Mouse (Mus musculus) cerebellum, postnatal 14 days (tissue): Measurements from ENCODE around the gene Atp2a1.

Experiments used
- DNase-seq, 2 experiments: peaks; one replicate each; pipeline ENCODE4 v3.0.0; 2021; ENCODE audit warnings: mixed read lengths in 2 of 2

The Atp2a1 gene

DNA sequence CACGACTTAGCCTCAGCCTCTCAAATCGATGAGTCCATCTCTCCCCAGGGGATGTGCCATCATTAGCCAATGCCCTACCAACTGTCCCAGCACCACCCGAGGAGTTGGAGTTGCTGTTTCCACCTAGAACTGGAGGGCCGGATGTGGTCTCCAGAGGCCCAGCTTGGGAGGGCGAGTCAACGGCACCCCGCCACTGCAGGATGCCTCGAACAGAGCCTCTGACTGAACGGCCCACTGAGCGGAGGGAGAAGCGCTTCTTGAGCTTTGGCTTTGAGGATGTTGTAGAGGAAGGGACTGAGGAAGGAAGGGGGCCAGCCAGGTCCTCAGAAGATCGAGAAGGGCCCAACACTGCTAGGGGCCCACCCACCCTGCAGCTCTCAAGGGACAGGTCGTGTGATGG, 9.4 kb upstream of the Atp2a1 start:
- DNase-seq: no peak

DNA sequence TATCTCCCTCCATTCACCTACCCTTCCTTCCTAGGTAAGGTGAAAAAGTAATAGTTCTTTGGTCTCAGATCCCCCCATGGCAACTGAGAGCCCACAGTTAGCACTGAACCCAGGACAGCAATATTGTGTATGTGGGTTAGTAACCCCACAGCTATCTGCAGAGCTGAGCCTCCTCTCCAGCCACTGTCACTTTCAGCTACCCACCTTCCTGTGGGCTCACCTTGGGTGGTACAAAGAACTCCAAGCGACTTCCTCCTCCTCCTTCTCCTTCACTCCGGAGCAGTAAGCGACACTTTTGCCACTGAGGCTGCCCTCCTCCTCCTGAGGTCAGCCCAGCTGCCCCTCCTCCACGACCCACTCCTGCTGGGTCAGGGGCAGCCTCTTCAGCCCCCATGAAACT, 8.9 kb upstream of the Atp2a1 start:
- DNase-seq: no peak

DNA sequence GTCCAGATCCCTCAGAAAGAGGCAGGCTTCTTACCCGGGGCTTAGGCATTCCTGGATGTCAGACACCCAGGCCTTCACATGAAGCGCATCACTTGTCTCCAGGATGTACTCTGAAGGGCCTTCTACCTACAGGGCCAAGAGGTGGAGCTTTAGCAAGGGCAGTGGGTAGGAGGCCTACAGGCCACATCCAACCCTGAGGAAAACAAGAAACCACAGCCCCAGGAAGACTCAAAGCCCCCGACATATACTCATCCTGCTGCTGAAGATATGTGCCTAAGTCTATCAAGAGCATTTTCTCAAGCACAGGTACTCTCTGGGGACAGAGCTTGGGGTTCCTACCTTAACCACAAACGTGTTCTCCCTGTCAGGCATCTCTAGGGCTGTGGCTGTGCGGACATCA, 8.5 kb upstream of the Atp2a1 start:
- no peak for DNase-seq

DNA sequence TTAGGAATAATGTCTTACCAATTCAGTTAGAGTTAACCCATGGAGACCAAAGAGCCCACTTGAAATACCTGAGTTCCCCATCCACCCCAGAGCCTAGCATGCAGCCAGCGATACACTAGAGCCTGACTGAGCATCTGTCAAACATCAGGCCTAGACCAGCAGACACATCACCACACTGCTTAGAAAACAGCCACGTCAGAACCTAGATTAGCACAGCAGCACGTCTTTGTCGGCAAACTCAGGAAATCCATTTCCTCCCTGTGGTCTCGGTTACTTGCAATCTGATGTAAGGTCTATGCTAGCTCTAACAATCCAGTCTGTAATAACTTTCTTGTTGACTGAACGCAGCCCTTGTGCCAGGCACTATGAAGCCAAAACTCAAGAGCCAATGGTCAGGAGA, 7.2 kb upstream of the Atp2a1 start:
- no peak for DNase-seq

DNA sequence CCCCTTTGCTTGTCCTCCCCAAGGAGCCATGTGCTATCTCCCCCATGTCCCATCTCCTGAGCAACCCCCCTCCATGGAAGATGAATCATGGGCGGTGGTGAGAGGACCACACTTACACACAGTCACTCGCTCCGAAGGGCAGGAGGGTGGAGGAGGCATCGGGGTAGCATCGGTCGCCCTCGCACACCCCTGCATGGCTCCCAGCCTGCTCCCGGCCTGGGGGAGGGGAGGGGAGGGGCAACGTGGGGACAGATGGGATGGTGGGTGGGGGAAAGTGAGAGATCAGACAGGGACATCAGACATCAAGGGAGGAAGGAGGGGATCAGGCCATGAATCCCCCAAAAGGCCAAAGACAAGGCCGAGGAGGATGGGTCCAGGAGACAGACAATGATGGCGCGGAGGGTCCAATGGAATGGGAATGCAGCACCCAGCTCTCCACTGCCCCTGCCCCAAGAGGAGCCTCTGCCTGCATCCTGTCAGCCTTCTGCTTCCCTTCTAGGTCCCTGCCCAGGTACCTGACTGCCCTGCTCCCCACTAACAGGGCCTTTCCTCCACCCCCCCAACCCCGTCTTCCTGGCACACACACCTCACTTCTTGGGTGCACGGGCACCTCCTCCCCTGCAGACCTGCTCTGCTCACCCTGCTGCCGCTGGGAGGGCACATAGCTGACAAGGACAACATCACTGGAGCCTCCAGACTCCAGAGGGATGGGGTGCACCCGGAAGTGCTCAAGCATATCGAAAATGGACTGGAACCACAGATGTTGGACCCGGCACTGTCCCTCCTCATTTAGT, 5.1 kb upstream of the Atp2a1 start:
- no peak for DNase-seq

DNA sequence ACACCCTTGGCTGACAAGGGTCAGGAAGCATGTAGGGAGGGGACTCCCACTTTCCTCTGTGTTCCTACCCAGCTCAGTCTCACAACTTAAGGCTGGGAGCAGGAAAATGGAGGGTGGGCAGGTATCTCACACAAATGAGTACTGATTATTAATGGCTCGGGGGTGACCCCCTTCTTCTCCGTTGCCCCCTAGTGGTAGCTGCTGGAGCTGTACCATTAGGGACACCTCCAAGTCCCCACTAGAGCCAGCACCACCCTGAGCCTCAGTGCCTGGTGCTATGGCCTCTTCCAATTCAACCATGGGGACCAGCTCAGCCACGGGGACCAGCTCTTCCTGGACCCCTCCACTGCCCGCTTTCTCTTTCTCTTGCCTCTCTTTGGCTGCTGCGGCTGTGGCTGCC, 4.4 kb upstream of the Atp2a1 start:
- peak; percentile 40 to 67 for DNase-seq

DNA sequence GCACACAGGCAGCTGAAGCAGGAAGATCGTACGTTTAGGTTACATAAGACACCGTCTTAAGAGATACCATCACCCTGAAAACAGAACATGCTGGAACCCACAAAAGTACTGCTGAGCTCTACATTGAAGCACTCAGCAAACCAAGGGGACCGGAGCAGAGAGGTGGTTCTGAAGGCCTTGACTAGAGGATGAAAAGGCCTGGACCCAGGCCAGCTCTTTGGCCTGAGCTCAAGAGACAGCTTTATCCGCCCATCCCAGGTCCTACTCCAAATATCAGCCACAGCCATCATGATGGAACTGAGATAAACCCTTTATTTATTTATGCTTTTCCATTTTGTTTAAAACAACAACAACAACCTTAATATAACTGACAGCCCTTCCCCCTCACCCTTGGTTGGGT, 3.8 kb upstream of the Atp2a1 start:
- DNase-seq: peak in 1 of 2 experiments; percentile 33

DNA sequence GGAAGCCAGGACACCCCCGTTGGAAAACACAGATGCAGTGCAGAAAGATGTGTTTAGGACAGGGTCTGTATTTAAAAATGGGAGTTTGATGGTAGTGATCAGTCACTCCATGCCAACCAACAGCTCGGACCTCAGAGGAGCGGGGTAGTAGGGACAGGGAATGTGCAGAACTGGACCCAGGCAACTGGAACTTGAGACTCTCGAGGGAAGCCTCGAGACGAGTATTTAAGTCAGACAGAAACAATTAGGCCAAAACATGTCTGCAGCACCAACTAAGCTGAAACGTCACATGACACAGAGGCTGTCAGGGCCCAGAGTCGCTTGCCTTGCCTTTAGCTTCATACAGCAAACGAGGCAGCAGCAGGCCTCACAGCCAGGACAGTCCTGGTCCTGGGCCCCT, 3.2 kb upstream of the Atp2a1 start:
- no peak for DNase-seq

DNA sequence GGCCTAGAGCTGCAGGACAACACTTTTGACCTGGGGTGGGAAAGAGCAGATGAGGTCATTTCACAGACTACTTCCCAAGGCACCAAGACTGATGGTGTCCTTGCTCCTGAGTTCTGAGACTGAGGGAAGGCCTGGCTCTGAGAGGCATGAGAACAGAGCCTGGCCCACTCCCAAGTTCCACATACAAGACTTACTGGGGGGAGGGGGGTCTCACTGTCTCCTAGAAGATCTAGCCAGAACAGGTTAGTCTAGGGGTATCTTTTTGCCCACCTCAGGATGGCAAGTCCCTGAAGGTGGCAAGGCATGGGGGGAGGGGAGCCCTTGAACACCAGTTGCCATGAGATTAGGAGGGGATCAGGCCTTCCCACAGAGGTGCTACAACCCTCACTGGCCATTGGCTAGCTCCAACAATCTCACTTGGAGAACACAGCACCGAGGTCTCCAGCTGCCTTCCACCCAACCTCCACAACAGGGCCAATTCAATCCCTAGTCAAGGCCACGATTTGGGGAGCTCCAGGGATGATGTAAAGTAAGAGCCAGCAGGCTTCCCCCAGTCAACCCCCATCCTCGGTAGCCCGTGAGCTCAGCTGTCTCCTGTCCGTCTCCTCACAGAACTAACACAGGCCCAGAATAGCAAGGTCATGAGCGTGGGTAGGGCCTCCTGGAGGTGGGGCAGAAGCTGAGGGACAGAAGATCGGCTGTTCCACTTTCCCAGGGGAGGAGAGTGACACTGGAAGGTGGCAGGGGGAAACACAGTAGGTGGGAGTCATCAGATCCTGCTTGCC, 2.5 kb upstream of the Atp2a1 start:
- no peak for DNase-seq

DNA sequence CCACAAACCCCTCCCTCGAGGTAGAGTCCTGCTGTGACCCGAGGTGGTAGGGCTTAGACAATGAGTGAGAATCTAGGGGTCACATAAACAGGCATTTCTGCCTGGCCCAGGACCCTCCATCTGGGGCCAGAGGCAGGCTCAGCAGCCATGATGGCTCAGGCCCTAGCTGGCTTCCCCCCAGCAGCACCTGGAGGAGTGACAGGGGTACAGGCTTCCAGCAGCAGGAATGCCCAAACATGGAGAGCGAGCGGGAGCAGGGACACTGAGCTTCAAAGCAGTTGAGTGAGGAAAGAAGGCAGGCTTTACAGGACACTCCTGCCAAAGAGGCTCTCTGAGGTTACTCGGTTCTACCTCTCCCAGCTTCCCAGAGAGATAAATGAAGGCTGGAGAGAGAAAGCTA, 1.9 kb upstream of the Atp2a1 start:
- peak in 1 of 2 experiments; percentile 21 for DNase-seq

DNA sequence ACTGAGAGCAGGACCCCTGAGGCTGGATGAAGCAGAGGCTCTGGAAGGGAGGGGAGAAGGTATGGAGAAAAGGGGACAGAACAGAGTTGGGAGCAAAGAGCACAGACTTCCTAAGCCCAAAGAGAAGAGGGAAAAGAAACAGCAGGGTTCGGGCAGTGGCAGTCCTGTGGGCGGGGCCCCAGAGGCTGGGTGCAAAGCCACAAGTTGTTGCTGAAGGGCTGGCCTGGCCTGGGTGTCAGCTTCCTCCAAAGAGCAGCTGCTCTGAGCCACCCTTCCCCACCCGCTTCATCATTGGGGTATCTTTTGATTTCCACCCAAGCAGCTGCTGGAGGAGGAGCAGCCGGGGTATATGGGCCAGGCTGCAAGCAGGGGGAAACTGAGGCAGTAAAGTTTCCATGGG, 1.2 kb upstream of the Atp2a1 start:
- DNase-seq: no peak

DNA sequence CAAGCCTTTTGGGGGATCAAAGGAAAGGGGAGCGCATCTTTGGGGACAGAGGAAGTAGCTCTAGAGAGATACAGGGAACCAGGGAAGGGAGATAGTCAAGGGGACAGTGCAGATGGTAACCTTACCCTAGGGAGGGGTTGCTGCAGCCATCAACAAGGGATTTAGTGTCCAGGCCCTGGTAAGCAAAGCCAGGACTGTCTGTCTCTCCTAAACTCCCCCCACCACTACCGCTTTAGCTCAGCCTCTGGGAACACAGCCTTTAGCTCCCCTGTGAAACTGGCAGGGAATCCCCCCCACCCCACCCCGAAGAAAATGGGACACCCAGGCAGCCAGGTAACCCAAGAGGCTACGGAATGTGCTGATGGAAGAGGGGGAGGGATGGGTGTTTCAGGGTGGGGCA, 639 bp upstream of the Atp2a1 start:
- DNase-seq: no peak

DNA sequence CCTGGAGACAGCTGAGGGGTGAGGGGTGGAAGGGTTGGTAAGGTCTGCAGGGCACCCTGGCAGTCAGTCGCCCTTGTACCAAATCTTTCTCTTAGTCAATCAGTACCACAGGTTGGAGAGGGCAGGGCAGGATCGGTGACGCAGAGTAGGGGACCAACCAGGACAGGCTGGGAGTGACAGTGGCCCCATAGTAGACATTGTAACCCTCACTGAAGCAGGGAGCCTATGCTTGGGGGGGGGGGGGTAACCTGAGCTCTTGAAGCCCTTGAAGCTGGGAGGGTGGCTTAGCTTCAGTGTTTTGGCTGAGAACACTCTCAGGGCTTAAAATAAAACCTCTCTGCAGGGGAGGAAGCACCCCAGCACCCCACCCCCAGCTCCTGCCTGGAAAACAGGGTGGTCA, 1.3 kb downstream of the Atp2a1 start:
- DNase-seq: no peak

DNA sequence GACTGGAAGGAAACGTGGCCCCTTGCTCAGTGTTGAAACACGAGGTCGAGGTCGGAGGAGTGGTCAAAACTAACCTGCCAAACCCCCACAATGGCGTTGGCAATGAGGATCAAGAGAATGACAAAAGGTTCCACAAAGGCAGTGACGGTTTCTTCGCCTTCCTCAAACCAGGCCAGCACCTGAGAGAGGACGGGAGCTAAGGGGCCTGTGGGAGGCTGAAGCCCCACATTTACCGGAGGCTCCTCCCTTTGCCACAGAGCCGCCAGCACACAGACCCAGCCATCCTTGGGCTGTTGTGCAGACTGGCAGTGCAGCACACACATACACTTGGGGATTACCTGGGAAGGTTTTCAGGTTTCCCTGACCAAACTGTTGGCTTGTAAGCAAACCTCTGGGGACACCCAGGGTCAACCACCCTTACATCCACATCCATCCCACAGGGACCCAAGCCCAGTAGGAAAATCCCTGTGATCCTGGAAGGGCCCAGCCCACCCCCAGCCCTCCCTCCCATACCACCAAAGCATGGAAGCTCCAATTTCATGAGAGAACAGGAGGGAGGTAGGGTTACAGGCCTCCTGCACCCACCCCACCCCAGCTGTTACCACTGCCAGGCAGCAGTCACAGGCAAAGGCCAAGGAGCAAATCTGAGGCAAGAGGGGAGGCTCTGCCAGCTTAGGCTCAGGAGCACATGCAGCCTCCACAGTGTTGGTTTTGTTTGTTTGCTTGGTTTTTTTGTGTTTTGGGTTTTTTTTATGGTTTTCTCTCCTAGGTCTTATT, 2.1 kb downstream of the Atp2a1 start:
- no peak for DNase-seq

DNA sequence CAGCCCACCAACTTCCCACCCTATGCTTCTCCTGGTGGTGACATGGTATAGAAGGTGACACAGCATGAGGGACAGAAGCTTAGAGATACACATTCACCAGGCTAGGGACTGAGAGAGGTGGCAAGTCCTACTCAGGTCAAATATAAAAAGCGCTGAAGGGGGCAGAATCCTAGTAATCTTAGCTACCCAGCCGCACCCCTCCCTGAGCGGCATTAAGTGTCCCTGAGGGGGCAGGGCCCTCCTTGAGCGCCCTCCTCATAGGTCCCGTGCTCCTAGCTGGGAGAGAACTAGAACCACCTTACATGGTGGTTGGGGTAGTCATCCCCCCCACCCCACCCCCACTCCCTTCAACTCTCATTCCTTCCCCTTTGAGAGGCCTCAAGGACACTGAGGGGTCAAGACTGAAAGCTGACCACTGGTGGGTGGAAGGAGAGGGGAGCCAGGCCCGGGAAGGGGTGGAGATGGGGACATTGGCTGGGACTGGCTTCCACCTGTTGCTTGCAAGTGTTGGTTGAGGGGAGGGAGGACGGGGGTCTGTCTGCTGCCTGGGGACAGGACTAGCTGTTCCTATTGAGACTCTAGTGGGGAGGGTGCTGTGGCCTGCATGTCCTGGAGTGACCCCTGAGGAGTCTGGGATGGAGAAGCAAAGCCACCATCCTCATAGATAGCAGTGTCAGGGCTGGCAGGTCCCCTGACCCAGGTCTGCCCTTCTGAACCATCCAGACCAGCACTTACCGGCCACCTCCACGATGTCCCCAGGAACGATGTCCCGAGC, 3.9 kb downstream of the Atp2a1 start:
- DNase-seq: no peak

DNA sequence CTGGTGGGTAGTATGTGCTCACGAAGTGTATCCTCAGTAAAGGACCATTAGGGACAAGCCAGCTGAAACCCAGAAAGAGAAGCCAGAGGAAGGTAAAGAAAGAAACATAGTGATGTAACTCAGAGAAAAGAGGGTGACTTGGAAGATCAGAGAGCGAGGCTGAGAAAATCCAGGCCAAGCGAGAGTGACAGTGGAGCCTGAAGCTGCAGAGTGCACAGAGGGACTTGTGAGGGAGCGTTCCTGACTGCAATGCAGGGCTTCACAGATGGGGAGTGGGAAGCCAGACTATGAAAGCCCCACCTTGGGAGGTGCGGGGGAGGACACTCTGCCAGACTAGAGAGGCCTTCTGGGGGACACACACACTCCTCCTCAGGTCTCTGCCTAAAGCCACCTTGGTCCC, 4.7 kb downstream of the Atp2a1 start:
- no peak for DNase-seq

DNA sequence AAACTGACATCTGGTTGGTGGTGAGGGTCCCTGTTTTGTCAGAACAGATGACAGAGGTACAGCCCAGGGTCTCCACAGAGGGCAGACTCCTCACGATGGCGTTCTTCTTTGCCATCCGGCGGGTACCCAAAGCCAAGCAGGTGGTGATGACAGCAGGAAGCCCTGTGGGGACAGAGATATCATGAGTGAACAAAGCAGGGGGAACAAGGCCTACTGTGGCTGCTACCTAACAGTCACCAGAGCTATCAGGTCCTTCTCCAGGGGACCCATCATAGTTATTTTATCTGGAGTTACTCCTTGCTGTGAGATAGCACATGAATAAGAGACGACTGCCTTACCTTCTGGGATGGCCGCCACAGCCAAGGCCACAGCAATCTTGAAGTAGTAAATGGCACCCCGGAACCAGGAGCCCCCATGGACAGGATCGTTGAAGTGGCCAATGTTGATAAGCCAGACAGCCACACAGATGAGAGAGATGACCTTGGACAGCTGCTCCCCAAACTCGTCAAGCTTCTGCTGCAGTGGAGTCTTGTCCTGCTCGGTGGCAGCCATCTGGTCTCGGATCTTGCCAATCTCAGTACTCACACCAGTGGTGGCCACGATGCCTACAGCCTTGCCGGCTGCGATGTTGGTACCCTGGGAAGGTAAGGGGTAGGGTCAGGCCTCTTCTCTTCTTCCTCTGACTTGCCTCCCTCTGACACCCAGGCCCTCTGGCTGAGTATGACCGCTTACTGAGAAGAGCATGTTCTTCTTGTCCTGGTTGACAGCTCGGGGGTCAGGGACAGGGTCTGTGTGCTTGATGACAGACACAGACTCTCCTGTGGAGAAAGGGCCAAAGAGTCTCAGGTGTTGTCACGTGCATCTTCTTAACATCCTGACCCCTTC, 6.3 kb downstream of the Atp2a1 start:
- no peak for DNase-seq

DNA sequence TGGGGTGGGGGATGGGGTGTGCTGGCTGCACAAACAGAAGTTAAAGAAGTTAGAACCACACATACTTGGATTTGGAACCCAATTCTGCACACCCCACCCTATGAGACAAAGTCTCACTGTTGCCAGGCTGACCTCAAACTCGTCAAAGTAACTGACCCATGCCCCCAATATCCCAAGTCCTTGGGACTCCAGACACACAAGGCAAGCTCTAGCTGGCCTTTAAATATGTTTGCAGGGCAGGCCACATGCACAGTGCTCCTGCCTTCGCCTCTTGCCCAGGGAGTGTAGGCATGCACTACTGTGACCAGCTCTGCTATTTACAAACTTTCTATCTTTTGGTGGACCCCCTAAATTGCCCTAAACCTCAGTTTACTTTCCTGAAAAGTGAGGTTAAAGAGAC, 7.7 kb downstream of the Atp2a1 start:
- no peak for DNase-seq

DNA sequence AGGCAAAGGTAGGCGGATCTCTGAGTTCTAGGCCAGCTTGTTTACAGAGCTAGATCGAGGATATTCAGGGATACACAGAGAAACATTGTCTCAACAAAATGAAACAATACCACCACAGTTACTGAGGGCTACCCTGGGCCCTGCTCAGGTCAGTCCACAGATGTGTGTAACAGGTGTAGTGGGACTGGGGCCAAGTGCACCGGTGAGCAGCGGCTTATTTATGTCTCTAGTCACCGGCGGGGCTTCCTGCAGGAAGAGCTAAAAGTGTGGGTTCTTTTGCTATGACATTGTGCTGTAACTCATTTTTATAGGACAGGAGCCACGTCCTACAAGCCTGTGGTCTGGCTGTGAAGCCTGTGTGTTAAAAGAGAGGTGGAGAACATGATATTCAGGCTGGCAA, 9.0 kb downstream of the Atp2a1 start:
- DNase-seq: no peak

DNA sequence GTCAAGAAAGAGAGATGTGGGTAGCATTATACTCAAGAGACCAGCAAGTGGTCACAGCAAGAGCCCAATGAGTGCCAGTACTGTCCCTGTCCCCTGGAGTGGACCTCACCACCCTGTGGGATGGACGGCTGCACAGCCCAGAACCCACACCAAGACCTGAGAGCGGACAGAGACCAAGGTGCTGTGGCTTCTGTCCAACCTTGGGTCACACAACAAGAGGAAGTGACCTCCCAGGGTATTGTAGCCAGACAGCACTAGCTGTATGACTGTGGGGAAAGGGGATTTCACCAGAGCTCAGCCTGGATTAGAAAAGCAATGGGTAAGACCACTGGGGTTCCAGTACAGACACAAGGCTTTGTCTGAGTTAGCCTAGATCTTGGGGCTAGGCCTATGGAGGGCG, 10.7 kb downstream of the Atp2a1 start:
- no peak for DNase-seq

DNA sequence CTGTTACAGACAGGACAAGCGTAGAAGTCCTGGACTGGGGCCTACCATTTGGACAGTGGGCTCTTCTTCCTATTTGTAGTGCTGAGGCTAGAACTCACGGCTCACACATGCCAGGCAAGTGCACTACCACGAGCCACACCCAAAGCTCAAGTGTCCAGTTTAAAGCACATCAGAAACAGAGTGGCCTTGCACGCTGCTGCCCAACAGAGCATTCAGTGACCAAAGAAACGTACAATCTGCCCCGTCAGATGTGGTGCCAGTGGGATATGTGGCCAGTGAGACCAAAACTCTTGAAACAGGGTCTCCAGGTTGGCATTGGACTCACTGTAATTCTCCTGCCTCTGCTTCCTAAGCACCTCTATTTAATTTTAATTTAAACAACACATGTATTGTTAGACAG, 12.3 kb downstream of the Atp2a1 start:
- DNase-seq: no peak

DNA sequence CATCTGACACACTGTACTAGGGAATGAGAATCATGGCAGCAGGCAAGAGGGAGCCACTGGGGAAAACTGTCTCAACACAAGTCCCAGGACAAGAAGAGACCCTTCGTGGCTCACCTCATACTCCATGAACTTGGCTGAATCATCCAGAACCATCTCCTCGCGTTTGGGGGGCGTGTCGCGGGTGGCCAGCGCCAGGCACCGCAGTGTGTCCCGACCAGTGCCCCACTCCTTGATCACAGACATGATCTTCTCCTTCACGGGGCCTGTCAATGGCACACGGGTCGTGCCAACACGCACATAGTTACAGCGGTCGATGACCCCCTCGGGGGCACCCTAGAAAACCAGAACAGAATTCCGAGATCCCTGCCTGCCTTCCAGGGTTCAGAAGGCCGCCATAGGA, 12.9 kb downstream of the Atp2a1 start:
- no peak for DNase-seq
